Comparison of ENCODE assay signal across 16 mouse cellular contexts in the genomic region with DNA sequence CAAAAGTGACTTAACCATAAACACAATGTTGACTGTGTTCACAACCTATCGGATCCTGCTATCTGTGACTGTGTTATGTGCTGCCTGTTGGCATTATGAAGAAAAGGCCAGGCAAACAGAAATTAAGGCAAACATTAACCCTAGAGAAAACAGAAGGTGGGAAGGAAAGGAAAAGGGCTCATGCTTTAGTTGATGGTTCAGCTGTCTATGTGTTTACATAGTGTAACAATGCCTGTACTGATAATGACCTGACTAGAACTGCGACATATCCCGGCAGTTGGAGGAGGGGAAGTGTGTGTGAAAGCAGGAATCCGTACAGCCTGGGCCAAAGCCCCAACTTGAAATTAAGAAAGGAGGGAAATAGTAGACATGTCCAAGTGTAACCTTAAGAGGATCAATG.
"Had no signal": no experiment of that assay in that cellular context is flagged by ENCODE, and none has a peak within 500 bp of the region (broad histone marks: within the 10 kb centered on the region; RNA-seq: fewer than 3 reads in every experiment).

No protein-coding gene starts in this region.

- H3K9me3 ChIP-seq: limb, embryonic 10.5 days; midbrain, embryonic 10.5 days; neural tube, embryonic 15.5 days had no signal

- H3K27ac ChIP-seq: hindbrain, postnatal 0 days; layer of hippocampus, adult 2 months; limb, embryonic 10.5 days; midbrain, embryonic 10.5 days; neural tube, embryonic 15.5 days had no signal

- H3K27me3 ChIP-seq: neural tube, embryonic 15.5 days had no signal

- H3K4me3 ChIP-seq: layer of hippocampus, adult 2 months; limb, embryonic 10.5 days; midbrain, embryonic 10.5 days; myocyte; neural tube, embryonic 15.5 days had no signal

- H3K9ac ChIP-seq: neural tube, embryonic 15.5 days had no signal

- DNase-seq: kidney, adult 11 months; kidney, postnatal 10 days; kidney, postnatal 4 days; lung, adult 2 months; lung, postnatal 4 days; midbrain, embryonic 14.5 days; right cerebral cortex, adult 18-20 months; right cerebral cortex, postnatal 25 days; thymus, postnatal 14 days had no signal

- ATAC-seq: hindbrain, postnatal 0 days; lung, postnatal 0 days had no signal

- H3K4me1 ChIP-seq: limb, embryonic 10.5 days; midbrain, embryonic 10.5 days had no signal

- H3K4me2 ChIP-seq: neural tube, embryonic 15.5 days had no signal
